Mouse (Mus musculus): ENCODE measurements around the gene Arhgef10l. TPM values are rescaled to one million over a fixed set of nuclear protein-coding genes. Genes with fewer than 3 reads are reported as not detected.

The Arhgef10l gene
- 5.4 and 8.2 TPM in 2 replicates for total RNA-seq (2017)

DNA sequence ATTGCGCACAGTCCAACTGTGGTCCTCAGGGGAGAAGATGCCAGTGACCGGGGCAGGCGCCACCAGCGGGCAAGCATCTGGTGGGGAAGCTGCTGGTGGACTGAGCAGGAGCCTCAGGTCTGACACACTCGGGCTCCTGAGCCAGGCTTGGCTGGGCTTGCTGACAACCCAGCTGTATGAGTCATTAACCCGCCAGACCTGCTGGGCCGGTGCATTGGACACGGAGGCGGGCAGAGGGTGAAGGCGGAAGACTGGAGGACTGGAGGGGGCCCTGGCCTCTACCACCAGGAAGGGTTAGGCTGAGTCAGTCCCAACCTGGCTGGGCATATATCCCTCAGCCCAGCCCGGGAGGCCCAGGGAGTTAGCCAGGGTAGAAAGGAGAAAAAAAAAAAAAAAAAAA is at the start of gene Arhgef10l:
Gene Arhgef10l, minus strand, starts transcription at position 253 of the 400 bp plus-strand sequence.
- no peak for ATAC-seq (replicated peaks in 1 of 2; ENCODE audit: insufficient read depth in 1 of 2, low FRiP score in 2 of 2, low TSS enrichment in 1 of 2, low read depth in 1 of 2, poor library complexity in 2 of 2, severe bottlenecking in 2 of 2)

DNA sequence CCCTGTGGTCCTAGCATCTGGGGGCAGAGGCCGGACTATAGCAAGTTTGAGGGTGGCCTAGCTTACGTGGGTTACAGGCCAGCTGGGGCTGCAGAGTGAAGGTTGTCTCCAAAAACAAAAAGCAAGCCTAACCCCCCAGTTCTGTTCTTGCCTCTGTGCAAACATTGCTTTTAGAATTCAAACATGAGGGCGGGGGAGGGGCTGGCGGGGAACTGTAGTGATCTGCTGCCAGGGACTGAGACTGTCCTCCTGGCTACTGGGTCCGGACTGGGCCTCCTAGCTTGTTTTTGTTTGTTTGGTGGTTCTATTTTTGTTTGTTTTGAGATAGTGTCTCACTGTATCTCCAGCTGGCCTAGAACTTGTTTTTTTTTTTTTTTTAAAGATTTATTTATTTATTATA is 48.8 kb upstream of the Arhgef10l start:
- no peak for ATAC-seq (replicated peaks in 1 of 2; ENCODE audit: insufficient read depth in 1 of 2, low FRiP score in 2 of 2, low TSS enrichment in 1 of 2, low read depth in 1 of 2, poor library complexity in 2 of 2, severe bottlenecking in 2 of 2)

- peak; percentile 82 to 87 for ATAC-seq (replicated peaks in 1 of 2; ENCODE audit: insufficient read depth in 1 of 2, low FRiP score in 2 of 2, low TSS enrichment in 1 of 2, low read depth in 1 of 2, poor library complexity in 2 of 2, severe bottlenecking in 2 of 2)
Measured at GRCm38 (mm10) chr4:140713480-140714365, 47.9 kb upstream of the Arhgef10l start.

GRCm38 (mm10) chr4:140711360-140711759 is 45.5 kb upstream of the Arhgef10l start:
- no peak for ATAC-seq (replicated peaks in 1 of 2; ENCODE audit: insufficient read depth in 1 of 2, low FRiP score in 2 of 2, low TSS enrichment in 1 of 2, low read depth in 1 of 2, poor library complexity in 2 of 2, severe bottlenecking in 2 of 2)

DNA sequence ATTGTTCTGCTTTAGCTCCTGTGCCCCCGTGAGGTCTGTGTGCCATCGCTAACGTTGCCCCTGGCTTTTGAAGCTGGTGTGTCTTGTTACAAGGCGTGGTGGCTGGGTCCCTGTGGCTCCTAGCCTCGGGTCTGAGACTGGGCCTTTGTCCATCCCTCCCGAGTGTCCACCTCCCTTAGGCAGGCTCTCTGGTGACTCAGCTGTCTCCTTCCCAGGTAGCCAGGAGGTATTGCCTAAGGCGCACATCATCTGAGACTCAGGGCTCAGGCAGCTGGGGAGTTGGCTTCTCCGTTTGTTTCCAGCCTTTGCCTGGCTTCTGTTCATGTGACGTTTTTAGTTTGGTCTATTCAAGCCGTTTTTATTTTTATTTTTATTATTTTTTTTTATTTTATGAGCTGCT is 45.0 kb upstream of the Arhgef10l start:
- no peak for ATAC-seq (replicated peaks in 1 of 2; ENCODE audit: insufficient read depth in 1 of 2, low FRiP score in 2 of 2, low TSS enrichment in 1 of 2, low read depth in 1 of 2, poor library complexity in 2 of 2, severe bottlenecking in 2 of 2)

DNA sequence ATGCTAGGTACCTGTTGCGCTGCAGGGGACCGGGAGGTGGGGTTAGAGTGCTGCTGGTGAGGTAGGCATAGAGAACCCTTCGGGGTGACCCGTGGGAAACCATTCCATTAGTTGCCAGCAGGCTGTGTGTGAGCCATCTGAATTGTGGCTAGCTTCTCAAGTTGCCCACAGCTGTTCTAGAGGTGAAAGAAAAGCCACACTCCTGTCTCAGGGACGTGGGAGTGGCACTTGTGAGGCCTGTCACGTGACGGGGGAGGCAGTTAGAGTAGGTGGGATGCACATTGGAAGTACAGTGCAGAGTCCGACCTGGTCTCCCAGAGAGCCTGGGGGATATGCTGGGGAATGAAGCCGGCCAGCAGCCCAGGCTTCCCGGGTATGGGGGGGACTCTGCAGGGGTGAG is 43.8 kb upstream of the Arhgef10l start:
- no peak for ATAC-seq (replicated peaks in 1 of 2; ENCODE audit: insufficient read depth in 1 of 2, low FRiP score in 2 of 2, low TSS enrichment in 1 of 2, low read depth in 1 of 2, poor library complexity in 2 of 2, severe bottlenecking in 2 of 2)

GRCm38 (mm10) chr4:140709111-140709510 is 43.3 kb upstream of the Arhgef10l start:
- no peak for ATAC-seq (replicated peaks in 1 of 2; ENCODE audit: insufficient read depth in 1 of 2, low FRiP score in 2 of 2, low TSS enrichment in 1 of 2, low read depth in 1 of 2, poor library complexity in 2 of 2, severe bottlenecking in 2 of 2)

GRCm38 (mm10) chr4:140708297-140708927 is 42.6 kb upstream of the Arhgef10l start:
- no peak for ATAC-seq (replicated peaks in 1 of 2; ENCODE audit: insufficient read depth in 1 of 2, low FRiP score in 2 of 2, low TSS enrichment in 1 of 2, low read depth in 1 of 2, poor library complexity in 2 of 2, severe bottlenecking in 2 of 2)

DNA sequence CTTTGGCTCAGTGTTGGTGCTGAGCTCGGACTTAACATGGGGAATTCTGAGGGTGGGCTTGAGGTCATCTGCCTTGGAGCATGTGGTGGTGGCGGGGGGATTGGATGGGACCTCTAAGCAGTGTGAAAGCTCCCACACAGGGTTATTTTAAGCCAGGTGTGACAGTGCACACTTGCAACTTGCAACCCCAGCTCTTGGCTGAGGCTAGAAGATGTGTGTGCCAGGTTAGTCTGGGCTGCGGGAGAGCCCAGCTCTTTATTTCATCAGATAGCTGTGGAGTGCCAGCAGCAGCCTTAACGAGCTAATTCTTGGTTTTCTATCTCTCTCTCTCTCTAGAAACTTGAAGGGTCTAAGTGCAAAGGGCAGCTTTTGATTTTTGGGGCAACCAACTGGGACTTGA is 41.8 kb upstream of the Arhgef10l start:
- no peak for ATAC-seq (replicated peaks in 1 of 2; ENCODE audit: insufficient read depth in 1 of 2, low FRiP score in 2 of 2, low TSS enrichment in 1 of 2, low read depth in 1 of 2, poor library complexity in 2 of 2, severe bottlenecking in 2 of 2)

GRCm38 (mm10) chr4:140704166-140704565 is 38.4 kb upstream of the Arhgef10l start:
- no peak for ATAC-seq (replicated peaks in 1 of 2; ENCODE audit: insufficient read depth in 1 of 2, low FRiP score in 2 of 2, low TSS enrichment in 1 of 2, low read depth in 1 of 2, poor library complexity in 2 of 2, severe bottlenecking in 2 of 2)

DNA sequence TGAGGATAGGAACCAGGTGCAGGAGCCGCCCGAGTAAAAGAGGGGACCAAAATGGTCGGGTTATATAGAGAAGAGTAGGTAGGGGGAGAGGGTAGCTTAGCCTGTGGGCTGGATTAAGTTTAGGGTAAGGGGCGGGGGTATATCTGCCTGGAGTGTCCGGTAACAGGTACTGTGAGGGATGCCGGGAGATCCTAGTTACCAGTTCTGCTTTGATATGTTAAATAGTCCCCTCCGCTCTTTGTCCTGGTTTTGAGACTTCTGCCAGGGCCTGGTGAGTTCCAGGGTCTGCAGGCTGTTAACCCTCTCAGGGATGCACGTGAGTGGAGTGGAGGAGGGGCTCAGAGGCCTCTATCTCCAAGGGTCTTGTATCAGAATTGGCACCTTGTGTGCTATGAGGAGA is 37.8 kb upstream of the Arhgef10l start:
- ATAC-seq (replicated peaks in 1 of 2; ENCODE audit: insufficient read depth in 1 of 2, low FRiP score in 2 of 2, low TSS enrichment in 1 of 2, low read depth in 1 of 2, poor library complexity in 2 of 2, severe bottlenecking in 2 of 2) = no peak

DNA sequence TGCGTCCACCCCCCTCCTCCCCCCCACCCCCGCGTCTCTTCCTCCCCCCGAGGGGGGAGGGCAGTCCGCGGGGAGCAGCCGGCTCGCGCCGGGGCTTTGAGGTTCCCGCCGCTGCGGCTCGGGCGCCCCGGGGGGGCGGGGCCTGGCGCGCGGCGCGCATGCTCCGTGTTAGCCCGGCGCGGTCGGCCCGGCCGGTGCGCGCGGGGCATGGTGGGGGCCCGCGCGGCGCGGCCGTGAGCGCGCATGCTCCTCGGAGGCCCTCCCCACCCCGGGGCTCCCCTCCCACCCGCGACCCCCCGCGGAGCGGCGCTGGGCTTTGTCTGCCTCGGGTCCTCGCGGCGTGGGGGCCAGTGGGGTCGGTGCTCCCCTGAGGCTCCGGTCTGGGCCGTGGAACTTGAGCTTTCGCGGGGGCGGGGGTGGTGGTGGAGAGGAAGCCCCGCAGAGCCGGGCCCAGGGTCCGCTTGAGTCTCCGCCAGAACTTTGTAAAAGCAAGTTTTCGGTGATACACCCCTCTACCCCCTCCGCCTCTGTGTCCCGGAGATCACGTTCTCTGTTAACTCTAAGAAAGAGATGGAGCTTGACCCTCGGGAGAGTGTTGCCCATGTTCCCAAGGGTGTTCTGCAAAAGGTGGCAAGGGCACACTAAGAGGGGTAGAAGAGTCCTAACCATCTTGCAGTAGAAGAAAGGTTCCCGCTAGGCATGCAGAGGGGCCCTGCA is 37.0 kb upstream of the Arhgef10l start:
- no peak for ATAC-seq (replicated peaks in 1 of 2; ENCODE audit: insufficient read depth in 1 of 2, low FRiP score in 2 of 2, low TSS enrichment in 1 of 2, low read depth in 1 of 2, poor library complexity in 2 of 2, severe bottlenecking in 2 of 2)

DNA sequence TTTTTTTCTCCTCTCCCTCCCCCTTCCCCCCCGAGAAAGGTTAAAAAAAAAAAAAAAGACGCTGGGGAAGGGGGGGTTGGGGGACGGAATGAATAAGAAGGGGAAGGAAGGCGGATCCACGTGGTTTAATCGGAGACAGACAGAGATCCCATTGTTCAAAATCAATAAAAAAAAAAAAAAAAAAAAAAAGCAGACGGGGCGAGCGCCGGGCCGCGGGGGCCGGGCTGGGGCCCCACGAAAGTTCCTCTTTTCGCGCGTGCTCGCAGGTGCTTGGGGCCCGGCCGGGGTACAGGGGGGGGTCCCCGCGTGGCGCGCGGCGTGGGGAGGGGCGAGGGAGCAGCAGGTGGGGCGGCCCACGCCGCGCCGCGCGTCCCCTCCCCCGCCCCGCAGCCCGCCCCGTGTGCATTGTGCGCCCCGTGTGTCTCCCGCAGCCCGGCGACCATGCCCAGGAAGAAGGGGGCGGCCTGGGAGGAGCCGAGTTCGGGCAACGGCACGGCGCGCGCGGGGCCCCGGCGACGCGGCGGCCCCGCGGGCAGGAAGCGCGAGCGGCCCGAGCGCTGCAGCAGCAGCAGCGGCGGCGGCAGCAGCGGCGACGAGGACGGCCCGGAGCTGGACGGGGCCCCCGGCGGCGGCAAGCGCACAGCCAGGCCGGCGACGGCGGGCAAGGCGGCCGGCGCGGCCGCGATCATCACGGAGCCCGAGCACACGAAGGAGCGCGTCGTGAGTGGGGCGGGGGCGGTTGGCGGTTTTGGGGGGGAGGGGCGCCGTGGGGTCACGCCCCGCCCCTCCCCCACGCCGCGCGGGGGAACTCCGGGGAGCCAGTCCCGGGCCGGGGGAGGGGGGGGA is 36.1 kb upstream of the Arhgef10l start:
- ATAC-seq (replicated peaks in 1 of 2; ENCODE audit: insufficient read depth in 1 of 2, low FRiP score in 2 of 2, low TSS enrichment in 1 of 2, low read depth in 1 of 2, poor library complexity in 2 of 2, severe bottlenecking in 2 of 2) = no peak; a peak in 1 of 4 replicates

DNA sequence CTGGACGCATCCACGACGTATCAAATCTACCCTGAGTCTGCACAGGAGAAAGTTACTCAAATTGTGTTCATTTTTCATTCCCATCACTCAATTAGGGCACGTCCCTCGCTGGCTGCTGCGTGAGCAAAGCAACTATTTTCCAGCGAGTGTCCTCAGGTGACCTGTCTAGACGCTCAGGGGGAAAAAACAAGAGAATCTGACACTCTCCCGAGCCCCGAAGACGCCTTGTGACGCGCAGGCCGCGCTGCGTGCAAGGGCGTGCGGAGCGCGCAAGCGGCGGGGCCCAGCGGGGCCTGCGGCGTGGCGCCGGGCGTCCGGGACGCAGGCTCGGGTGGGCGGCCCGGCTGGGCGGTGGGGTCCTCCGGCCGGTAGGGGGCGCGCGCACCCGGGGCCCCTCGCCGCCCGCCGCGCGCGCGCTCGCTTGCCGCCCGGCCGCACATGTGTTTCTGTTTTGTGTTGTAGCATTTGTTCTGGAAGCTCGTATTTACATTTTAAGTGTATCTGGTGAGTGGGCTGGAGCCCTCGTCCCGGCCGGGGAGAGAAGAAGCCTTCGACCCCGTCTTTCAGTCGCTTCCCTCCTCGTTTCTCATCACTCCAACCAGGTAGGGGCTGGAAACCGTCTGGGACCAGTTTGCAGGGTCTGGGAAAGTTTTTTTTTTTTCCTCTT is 35.4 kb upstream of the Arhgef10l start:
- ATAC-seq (replicated peaks in 1 of 2; ENCODE audit: insufficient read depth in 1 of 2, low FRiP score in 2 of 2, low TSS enrichment in 1 of 2, low read depth in 1 of 2, poor library complexity in 2 of 2, severe bottlenecking in 2 of 2) = peak in 1 of 2 experiments; percentile 20; a peak in 2 of 4 replicates

DNA sequence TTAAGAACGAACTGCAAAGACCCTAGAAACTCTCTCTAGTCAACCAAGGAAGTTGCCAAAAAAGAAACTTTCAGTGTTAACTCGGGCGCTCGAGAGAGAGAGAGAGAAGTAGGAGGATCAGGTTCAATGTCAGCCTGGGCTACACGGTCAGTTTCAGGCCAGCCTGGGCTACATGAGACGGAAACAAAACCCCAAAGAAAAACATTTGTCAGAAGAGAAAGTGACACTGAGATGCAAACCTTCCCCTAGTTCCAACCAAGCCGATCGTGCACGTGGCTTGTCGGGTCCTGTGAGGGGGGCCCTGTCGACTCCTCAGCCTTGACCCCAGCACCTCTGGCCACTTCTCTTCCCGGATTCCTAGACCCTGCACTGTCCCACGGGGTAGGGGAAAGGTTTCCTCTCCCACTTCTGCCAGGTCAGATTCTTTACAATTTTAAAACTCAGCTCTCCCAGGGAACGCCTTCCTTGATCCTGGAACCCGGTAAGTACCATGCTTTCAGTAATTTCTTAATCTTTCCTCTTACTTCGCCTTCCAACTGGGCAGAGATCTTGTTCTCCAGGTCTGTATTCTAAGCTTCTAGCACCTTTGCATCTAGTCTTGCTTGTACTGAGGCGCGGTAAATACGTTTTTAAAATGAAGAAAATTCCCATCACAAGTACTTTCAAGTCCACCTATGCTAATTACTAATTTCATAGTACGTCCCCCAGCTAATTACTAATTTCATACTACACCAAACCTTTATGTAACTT is 34.6 kb upstream of the Arhgef10l start, which contains the start of gene Rcc2:
Gene Rcc2, plus strand, starts transcription at position 273 of the 750 bp plus-strand sequence.
- no peak for ATAC-seq (replicated peaks in 1 of 2; ENCODE audit: insufficient read depth in 1 of 2, low FRiP score in 2 of 2, low TSS enrichment in 1 of 2, low read depth in 1 of 2, poor library complexity in 2 of 2, severe bottlenecking in 2 of 2)
